ENCODE assay signal across 8 mouse cellular contexts in the genomic region with DNA sequence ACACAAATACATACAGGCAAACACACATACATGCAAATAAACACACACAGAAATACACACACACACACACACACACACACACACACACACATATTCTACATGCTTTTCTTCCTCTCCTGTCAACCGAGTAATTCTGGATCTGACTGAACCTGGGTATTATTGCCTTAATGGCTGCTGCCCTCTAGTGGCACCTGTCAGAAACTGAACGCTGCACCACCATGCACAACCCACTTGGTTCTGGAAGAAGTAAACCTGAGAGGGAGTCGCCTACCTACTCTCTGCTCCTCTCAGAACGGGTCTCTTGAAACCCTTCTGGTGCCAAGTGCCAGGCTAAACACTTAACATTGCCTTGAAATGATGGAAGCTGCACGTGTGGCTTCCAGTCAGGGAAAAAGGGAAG. TPM values are rescaled to one million over a fixed set of nuclear protein-coding genes. Genes with fewer than 3 reads are reported as not detected.
DNase-seq lines count a peak whose midpoint lies in the region; ATAC-seq and TF ChIP-seq lines count a peak whose summit lies in the region.

No protein-coding gene starts in this region.

- DNase-seq in A20 (ENCODE audit: low read depth, low spot score) (peak; percentile 75), NIH3T3 (ENCODE audit: low read depth) (peak; percentile 91)
- DNase-seq in cerebellum, postnatal 14 days = peak; percentile 85 to 88
- DNase-seq in frontal cortex, postnatal 25 days (ENCODE audit: low spot score in 2 of 2) = peak; percentile 52 to 62
- peak; percentile 78 for DNase-seq in kidney, adult 9 months
- peak; percentile 87 for DNase-seq in limb, embryonic 14.5 days (ENCODE audit: low spot score)
- peak; percentile 85 for DNase-seq in splenic B cell, adult 2 months (ENCODE audit: low read depth, low spot score)

- TF ChIP-seq POLR2A in limb, embryonic 14.5 days (IDR thresholded peaks at IDR 0.05; ENCODE audit: borderline replicate concordance, extremely low read depth, insufficient read depth, insufficient read length) = no peak

- H3K4me1 ChIP-seq in limb, embryonic 14.5 days (ENCODE audit: control insufficient read depth, insufficient read depth, low read length) = peaks cover 1% of the 10 kb centered on the region; the same call in 1 of the 2 replicates
- peaks cover 8% of the 10 kb centered on the region for H3K4me1 ChIP-seq in midbrain, embryonic 15.5 days

- ATAC-seq in limb, embryonic 14.5 days (ENCODE audit: low FRiP score, low read depth) = peak; percentile 76
- peak; percentile 53 for ATAC-seq in midbrain, embryonic 15.5 days (replicated peaks)

- H3K27me3 ChIP-seq in limb, embryonic 14.5 days (ENCODE audit: control insufficient read depth, insufficient read depth, low read length) = no peaks in the 10 kb centered on the region
- H3K27me3 ChIP-seq in midbrain, embryonic 15.5 days (replicated peaks) = no peaks in the 10 kb centered on the region
- H3K27me3 ChIP-seq in splenic B cell, adult 2 months (ENCODE audit: control insufficient read depth, insufficient read depth, low read length, poor library complexity, severe bottlenecking) = peaks cover 4% of the 10 kb centered on the region; the same call in 1 of the 2 replicates

- no peak overlapping the region for H3K4me3 ChIP-seq in limb, embryonic 14.5 days (replicated peaks; ENCODE audit: low read length)
- H3K4me3 ChIP-seq in midbrain, embryonic 15.5 days = no peak overlapping the region

- no peak overlapping the region for H3K27ac ChIP-seq in limb, embryonic 14.5 days (replicated peaks; ENCODE audit: low read depth, low read length)
- H3K27ac ChIP-seq in midbrain, embryonic 15.5 days = no peak overlapping the region

- no peaks in the 10 kb centered on the region for H3K36me3 ChIP-seq in limb, embryonic 14.5 days (ENCODE audit: control insufficient read depth, insufficient read depth, low read length)
- H3K36me3 ChIP-seq in midbrain, embryonic 15.5 days (replicated peaks) = no peaks in the 10 kb centered on the region
- no peaks in the 10 kb centered on the region for H3K36me3 ChIP-seq in splenic B cell, adult 2 months (ENCODE audit: control insufficient read depth, insufficient read depth, low read length, poor library complexity, severe bottlenecking)

- H3K9ac ChIP-seq in limb, embryonic 14.5 days (ENCODE audit: low read depth, low read length, severe bottlenecking) = no peak overlapping the region
- no peak overlapping the region for H3K9ac ChIP-seq in midbrain, embryonic 15.5 days

- no peaks in the 10 kb centered on the region for H3K9me3 ChIP-seq in limb, embryonic 14.5 days (ENCODE audit: control insufficient read depth, low read length)
- H3K9me3 ChIP-seq in midbrain, embryonic 15.5 days = no peaks in the 10 kb centered on the region

- H3K4me2 ChIP-seq in limb, embryonic 14.5 days (replicated peaks; ENCODE audit: low read depth, low read length, severe bottlenecking) = no peak overlapping the region
- H3K4me2 ChIP-seq in midbrain, embryonic 15.5 days = no peak overlapping the region

- 1% methylated on average over 5 of the region's 5 CpGs for WGBS in limb, embryonic 14.5 days
- 4% methylated on average over 5 of the region's 5 CpGs for WGBS in midbrain, embryonic 15.5 days

RNA-seq across cellular contexts. Expression of a gene that starts 11.7 kb away (rescaled TPM):
- 86.7 and 105 TPM in 2 replicates for polyA plus RNA-seq in limb, embryonic 14.5 days (2012; rRNA removed)
- polyA plus RNA-seq in limb, embryonic 14.5 days (2014; fragmentation: Nextera tagmentation; extraction: Ambion mirVana) = 75.1 and 79.5 TPM in 2 replicates
- 15.2 and 21.1 TPM in 2 replicates for polyA plus RNA-seq in midbrain, embryonic 15.5 days (2015; fragmentation: Nextera tagmentation; extraction: Ambion mirVana)

RNA-seq across cellular contexts. Expression of a gene that starts 30.2 kb away (rescaled TPM):
- polyA plus RNA-seq in limb, embryonic 14.5 days (2012; rRNA removed) = 18.6 TPM in 2 replicates
- polyA plus RNA-seq in limb, embryonic 14.5 days (2014; fragmentation: Nextera tagmentation; extraction: Ambion mirVana) = 26.2 and 26.4 TPM in 2 replicates
- 37.2 and 42.2 TPM in 2 replicates for polyA plus RNA-seq in midbrain, embryonic 15.5 days (2015; fragmentation: Nextera tagmentation; extraction: Ambion mirVana)
